Mouse (Mus musculus) gastrocnemius, adult 8-10 months (tissue): Measurements from ENCODE around the gene Sipa1l1. TPM values are rescaled to one million over a fixed set of nuclear protein-coding genes. Genes with fewer than 3 reads are reported as not detected.

Experiments used
- DNase-seq, 2 experiments: peaks; one replicate each; pipeline ENCODE4 v3.0.0; 2022; ENCODE audit warnings: low spot score in 2 of 2
- total RNA-seq, 4 experiments: library from RNA; stranded (reverse); gene quantifications; 2 replicates each; pipeline ENCODE4 v1.2.4; 2022

The Sipa1l1 gene
- total RNA-seq, 4 experiments from 2014 or later: 6.1 to 9.7 (median 7.3) TPM

DNA sequence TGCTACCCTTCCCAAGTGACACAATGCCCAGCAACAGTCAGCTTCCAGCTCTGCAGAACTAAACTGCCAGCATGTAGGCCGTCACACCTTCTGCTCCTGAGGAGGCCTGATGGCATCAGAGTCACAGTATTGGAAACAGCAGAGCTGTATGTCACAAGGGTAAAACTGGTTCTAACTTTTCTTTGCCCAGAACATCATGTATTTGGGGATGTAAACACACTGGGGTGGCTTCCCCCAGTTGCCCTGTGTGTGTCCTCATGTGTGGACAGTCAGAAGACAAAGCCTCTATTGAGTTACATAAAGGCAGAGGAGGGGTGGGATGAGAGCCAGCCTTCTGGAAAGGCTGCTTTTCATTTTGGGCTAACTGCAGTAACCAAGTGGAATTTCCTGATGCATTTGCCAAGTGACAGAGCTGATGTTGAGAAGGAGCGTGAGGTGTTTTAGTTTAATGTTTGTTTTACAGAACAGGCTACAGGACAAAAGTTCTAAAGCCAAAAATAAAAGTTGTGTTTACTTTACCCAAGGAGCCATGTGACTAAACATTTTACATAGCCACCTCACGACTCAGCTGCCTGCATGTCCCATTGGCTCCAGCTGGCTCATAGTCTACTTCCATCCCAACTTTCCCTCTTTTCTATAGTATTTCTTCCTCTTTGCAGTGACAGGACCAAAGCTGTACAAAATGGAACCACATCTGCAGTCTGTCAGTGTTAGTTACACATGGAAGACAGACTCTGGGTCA, 243.3 kb downstream of the Sipa1l1 start:
- peak in 1 of 2 experiments; percentile 36 for DNase-seq

DNA sequence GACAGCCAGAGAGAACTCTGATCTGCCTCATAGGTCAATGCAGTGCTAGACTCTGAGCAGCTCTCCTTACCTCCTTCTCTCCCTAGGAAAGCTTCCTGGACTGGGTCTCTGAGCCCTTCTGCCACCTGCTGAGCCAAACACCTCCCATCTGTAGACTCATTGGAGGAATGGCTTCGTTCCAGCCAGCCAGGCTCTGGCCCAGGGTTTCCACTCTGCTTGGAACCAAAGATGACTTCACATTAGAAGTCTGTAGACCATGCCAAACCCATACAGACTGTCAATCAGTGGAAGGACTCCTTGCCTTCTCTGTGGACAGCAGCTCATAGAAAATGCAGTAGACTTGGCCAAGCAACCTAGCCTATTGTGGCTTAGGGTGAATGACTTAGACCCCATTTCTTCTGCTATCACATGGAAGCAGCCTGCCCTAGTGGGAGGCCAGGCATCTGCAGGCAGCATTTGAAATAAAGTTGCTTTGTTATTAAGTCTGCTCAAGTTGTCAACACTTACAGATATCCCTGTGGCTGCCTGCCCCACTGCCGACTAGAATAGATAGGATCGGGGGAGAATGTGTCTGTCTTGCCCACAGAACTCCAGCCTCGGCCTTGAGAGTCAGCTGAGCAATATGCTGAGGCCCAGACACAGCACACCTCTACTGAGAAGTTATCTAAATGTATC, 246.7 kb downstream of the Sipa1l1 start:
- peak; percentile 41 to 80 for DNase-seq

DNA sequence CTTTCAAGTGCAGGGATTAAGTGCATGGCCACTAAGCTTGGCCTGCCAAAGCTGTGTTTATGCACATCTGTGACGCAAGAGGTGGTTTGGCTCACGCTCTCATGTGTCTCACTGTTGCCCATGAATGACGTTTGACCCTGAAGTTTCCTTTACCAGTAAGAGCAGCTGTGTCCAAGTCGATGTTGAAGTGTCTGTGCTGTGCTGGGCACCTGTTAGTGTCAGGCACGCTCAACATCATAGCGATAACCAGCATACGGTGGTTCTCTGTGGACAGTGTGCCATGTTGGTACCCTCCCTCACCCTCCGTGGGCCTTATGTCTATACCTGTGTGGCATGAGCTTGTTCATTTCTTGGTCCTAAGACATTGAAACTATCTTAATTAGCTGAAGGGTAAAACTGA, 249.9 kb downstream of the Sipa1l1 start:
- no peak for DNase-seq

DNA sequence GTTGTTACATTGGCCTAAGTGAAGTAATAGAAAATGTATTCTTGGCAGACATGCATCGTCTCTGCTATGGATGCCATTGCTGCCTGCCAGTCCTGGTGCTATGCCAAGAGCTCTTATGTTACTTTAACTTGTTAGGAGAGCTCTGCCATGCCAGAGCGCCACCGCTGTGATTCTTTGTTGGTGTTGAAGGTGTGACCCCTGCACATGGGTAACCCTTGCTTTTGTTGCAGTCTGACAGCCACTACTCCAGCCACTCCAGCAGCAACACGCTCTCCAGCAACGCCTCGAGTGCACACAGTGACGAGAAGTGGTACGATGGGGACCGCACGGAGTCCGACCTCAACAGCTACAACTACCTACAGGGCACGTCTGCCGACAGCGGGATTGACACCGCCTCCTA, 255.7 kb downstream of the Sipa1l1 start:
- no peak for DNase-seq

DNA sequence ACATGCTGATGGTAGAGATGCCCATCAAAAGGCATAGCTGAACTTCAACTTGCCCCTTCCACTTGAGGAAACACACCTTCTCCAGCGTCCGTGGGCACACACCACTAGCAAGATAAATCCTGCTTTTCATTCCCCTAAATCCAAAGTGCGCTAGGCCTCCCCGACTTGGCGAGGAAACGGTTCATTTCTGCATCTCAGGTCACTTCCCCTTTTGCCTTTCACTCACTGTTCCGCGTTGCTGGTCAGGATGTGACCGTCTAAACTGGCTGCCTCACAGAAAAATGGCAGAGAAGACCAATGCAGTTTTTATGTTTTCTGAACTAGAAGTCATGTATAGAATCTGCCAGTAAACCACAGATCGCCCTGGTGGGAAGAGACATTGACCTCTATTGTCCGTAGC, 256.7 kb downstream of the Sipa1l1 start:
- DNase-seq: no peak

DNA sequence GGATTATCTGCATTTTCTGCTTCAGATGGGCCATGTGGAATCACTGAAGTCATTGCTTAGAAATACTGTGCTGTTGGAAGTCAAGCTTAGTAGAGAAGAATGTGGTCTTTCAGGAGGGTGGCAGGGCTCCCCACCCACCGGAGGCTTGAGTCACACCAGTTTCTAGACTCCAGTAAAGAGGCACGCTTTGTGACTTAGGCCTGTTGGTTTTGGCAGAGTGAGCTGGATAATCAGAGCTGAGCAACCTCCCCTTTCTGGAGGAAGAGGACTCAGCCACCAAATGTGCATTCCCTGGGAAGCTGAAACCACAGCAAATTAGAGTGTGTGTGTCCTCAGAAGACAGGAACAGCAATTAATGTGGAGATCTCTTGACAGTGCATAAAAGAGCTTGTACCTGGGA, 258.3 kb downstream of the Sipa1l1 start:
- DNase-seq: no peak

DNA sequence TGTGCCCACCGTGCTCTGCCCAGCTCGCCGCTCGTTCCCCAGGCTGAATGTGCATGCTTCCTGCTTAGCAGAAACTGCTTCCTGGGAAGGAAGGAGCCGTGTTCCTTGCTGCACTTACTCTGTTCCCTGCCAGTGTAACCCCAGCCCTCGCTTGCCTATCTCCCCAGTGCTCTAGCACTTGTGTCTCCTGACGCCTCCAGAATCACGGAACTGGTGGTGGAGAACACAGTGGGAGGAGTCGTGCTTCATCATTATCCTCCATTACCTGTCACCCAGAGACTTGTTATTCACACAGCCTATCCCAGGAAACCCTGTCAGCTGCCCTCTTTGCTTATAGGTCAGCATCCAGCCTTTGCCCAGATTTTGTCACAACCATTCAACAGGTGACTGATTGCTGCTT, 259.3 kb downstream of the Sipa1l1 start:
- no peak for DNase-seq

DNA sequence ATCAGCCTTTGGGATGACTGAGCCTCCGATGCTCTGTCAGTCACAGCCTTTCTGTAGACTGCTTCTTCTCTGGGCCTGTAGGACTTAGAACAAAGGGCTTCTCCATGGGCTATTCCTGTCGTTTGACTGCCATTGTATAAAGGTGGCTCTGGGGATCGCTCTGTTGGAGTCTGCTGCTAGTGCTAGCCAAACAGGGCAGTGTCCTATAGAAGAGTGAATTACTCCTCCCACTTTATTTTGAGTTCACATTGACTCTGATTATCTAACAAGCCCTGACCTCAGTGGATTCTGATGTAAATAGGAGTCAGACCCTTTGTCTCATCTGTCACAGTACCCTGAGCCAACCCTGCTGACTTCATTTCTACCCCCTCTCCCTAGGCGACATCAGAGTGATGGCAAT, 264.2 kb downstream of the Sipa1l1 start:
- no peak for DNase-seq

DNA sequence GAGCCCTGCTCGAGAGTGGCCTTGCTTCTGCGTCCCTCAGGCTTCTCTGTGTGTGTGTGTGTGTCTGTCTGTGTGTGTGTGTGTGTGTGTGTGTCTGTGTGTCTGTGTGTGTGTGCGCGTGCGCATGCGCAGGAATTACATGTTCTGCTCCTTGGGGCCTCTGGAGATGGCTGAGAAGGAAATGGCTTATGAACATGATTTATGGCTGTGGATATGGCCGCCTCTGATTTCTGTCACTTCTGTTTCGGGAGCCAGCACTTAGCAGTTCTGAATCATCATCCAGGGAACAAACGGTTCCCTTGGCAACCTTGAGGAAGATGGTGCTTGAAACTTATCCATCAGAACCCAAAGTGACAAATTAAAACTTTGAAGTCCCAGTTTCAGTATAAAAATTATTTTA, 265.5 kb downstream of the Sipa1l1 start:
- DNase-seq: no peak

DNA sequence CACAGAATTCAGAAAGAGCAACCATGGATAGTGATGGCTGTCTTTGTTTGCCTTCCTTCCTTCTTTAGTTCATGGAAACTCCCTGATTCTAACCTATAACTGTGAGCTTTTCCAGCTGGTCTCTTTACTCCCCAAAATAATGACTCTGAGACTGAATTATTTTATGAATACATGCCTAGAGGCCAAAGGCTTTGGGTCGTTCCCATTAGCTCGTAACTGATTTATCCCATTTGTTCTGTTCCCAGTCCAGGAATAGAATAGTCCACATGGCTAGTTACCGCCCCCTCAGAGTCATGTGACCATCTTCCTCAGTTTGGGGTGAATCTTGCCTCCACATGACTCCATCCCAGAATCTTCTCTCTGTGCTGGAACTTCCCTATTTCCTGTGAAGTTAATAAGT, 272.4 kb downstream of the Sipa1l1 start:
- DNase-seq: no peak

DNA sequence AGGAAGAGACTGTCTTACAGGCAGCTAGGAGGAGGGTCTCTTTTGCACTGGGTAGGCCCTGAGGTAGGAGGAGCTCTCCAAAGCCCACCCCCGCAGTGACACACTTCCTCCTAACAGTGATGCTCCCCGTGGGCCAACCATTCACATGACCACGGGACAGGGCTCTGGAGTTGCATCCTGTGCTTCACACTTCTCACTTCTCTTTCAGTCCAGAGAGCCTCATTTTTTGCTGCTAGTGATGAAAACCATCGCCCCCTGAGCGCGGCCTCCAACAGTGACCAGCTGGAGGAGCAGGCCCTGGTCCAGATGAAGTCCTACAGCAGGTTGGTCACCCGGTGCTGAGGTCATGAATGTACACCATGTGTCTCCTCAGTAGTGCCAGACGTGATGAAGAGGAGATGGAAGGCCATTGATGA, 277.5 kb downstream of the Sipa1l1 start:
- DNase-seq: no peak

DNA sequence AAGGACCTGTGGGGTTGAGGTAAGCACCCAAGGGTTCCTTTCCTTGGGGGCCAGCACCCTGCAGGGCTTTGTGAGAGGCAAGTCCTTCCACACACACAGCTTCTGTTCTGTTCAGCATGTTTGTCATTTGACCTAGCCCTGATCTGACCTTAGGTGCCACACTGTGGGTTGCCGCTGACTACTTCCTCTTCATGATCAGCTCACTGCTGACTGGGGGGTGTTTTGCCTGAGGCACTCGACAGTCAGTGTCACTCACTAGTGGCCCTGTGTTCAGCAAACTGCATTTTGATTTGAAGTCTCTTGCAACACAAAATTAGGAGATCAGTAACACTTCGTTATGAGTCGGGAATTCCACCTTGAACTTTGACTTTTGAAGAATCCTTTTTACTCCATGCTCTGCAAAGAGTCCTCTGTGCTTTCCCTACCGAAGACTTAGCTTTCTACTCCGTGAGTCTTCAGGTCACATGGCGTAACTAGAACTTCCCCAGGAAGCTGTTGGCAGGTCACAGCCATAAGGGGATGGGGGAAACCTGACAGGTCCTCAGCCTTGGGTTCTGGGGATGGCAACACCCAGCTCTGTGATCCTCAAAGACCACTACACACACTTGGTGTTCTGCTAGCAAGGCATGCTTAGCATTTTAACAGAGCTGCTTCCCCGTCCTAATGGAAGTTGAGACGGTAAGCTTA, 279.2 kb downstream of the Sipa1l1 start:
- DNase-seq: no peak

DNA sequence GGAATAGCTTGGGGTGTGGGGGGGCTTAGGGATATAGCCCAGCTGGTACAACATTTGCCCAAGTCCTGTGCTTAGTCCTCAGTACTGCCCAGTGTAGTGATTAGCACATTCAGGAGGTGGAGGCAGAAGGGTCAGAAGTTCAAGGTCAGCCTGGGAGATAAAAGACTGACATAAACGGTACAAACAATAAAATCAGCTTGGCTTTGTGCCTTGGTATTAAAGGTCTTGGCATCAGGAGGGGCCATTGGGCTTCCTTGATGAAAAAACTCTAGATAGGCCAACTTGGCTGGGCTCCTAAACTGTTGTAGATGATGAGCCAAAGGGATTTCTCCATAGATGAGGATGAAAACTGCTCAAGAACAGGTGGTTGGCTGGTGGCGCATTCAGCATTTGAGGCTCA, 283.3 kb downstream of the Sipa1l1 start:
- DNase-seq: no peak

DNA sequence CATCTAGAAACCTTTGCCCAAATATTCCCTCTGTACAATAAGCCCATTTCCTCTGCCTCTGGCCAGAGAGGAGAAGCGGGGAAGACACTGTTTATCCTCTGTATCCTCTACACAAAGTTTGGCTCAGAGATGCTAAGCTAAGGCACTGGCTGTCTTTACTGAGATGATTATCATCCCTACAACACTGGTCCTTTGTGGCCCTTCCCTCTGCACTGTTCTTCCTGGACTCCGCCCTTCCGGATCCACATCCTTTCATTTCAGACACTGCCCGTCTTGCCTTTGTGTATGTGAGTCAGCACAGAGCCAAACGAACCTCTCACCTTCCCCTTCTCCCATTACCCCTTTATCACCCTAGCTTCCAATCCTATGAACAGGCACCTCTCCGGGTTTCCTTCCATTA, 285.3 kb downstream of the Sipa1l1 start:
- no peak for DNase-seq

DNA sequence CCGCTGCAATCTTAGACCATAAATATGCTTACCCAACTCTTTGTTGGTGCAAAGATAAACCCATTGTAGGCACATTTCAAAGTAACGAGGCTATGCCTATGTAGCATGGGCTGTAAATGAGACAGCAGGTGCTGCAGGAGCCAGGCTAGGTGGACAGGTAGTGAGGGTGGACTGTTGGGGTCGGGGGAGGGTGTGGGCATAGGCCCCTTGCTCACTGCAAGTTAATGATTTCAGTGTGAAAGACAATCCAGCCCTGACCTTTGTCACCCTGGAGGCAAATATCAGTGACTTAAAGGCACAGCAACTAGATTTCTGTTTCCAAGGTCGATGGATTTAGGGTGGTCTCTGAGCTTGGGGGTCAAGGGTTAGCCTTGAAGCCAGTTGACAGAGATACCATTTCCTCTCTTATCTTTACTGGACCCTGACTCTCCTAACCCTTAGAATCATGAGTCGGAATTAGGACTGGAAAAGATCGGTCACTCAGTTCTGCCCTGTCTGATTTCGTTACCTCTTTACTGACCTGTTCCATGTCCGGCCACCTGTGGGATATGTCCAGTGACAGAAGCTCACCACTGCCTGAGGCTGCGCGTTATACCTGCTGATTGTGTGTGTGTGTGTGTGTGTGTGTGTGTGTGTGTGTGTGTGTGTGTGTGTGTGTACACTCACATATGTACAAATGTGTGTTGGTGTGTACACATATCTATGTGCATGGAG, 286.7 kb downstream of the Sipa1l1 start:
- no peak for DNase-seq

DNA sequence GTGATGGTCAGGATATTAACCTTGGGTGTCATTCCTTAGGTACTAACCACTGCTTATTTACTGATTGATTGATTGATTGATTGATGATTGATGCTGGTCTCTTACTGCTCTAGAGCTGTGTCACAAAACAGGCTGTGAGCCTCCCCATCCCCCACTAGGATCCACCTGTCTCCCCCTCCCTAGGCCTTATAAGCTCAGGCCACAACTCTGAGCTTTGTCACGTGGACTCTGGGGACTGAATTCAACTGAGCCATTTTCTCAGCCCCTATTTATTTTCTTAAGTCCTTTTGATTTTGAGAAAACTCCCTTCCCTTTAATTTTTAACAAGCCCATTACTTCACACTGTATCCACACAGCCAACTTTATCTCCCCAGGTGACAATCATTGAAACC, 287.3 kb downstream of the Sipa1l1 start:
- DNase-seq: no peak

DNA sequence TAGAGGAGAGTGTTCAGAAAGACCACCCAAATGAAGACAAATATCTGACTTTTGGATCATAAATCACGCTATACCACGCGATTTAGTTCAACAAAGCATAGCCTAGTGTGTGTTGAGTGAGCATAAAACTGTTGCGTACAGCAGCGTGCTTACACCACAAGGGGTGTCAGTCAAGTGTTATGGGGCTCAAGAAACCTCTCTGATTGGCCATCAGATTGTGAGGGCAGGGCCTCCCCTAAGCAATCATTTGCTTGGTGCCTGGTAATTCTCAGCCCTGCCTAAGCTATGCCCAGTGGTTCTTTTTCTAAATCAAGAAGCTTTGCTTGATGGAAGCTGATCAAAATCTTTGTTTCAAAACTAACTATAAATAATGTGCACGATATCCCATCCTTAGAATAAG, 288.5 kb downstream of the Sipa1l1 start:
- DNase-seq: no peak

DNA sequence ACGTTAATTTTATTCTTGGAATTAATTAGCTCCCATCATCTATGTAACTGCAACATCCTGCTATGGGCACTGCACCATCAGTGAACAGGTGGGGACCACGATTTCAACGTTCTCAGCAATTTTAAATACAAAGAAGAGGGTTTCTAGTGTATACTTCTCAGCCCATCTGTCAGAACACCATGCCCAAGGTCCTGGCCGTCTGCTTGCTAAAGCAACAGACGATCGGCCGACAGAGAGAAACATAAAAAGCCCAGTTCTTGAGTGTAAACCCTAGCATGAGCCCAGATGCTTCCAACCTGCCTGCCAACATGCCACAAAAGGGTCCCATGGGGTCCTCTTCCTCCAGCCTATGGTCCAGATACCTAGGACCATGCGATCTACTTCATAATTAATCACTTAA, 288.9 kb downstream of the Sipa1l1 start:
- DNase-seq: no peak

DNA sequence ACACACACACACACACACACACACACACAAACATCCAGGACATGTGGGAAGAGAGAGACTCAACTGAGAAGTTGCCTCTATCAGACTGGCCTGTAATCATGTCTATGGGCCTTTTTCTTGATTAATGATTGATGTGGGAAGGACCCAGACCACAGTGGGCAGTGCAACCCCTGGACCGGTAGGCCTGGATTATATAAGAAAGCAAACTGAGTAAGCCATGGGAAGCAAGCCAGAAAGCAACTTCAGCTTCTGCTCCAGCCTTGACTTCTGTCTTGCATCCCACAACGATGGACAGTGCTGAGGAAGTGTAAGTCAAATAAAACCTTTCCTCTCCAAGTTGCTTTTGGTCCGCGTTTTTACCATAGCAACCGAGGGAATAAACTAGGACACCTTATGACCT, 298.1 kb downstream of the Sipa1l1 start:
- no peak for DNase-seq

DNA sequence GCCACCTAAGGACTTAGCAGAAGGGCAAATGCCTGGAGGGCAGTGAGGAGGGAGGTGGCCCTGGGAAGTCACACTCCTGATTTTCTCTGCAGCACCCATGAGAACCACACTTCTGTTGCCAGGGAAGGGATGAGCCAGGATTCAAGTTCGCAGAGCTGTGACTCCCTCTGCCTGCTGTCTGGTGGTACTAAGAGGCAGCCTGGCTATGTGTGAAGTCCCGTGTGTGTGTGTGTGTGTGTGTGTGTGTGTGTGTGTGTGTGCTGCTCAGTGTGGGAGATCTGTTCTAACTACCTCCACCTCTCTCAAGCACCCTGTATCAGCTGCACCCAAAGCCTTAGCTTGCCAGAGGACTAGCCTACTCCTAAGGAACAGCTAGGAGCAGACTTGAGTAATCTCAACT, 298.5 kb downstream of the Sipa1l1 start:
- DNase-seq: no peak

DNA sequence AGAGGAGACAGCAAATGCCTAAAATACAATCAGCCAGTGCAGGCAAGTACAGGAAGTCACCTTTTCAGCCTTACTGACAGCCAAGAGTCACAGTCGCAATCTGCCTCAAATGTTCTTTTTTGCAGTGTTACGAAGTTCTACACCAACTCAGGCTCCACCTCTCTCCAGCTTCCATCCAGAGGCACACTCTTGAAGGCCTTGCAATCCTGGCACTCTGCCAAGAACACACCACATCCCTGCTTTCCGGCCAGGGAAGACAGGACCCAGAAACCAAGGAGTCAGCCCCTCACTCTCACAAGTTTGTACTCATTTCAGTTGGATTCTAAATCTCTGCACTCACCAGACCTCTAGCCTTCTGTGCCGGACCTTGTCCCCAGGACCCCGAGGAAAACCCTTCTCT, 299.3 kb downstream of the Sipa1l1 start:
- no peak for DNase-seq
